Mouse (Mus musculus) limb, embryonic 13.5 days (tissue): ENCODE results near the gene 1700010B08Rik. TPM values are rescaled to one million over a fixed set of nuclear protein-coding genes. Genes with fewer than 3 reads are reported as not detected.

Source experiments
- ATAC-seq: fragments of 200-750 bp; cut with Nextera tagmentation; 2 replicates; pipeline ENCODE4 v1.8.0; 2017; ENCODE audit warnings: low read depth, moderate number of reproducible peaks, moderate TSS enrichment; ENCODE audit not compliant: low FRiP score
- H3K27ac ChIP-seq: fragments of 300-500 bp; sonication (generic); 2 replicates; pipeline ENCODE4 v1.5.1; 2015; ENCODE audit warnings: inconsistent platforms, mild to moderate bottlenecking, moderate library complexity
- H3K27me3 ChIP-seq: fragments of 300-500 bp; sonication (generic); 2 replicates; pipeline ENCODE4 v1.6.1; 2015; ENCODE audit warnings: mild to moderate bottlenecking, inconsistent platforms
- H3K36me3 ChIP-seq: fragments of 300-500 bp; sonication (generic); 2 replicates; pipeline ENCODE4 v1.6.1; 2015; ENCODE audit warnings: inconsistent platforms, mild to moderate bottlenecking, moderate library complexity
- H3K4me1 ChIP-seq: fragments of 300-500 bp; sonication (generic); 2 replicates; pipeline ENCODE4 v1.6.1; 2015; ENCODE audit warnings: inconsistent platforms
- H3K4me2 ChIP-seq: fragments of 300-500 bp; sonication (generic); replicated peaks from 2 replicates; pipeline ENCODE4 v1.6.1; 2015; ENCODE audit warnings: inconsistent platforms, mild to moderate bottlenecking, moderate library complexity
- H3K4me3 ChIP-seq: fragments of 300-500 bp; sonication (generic); 2 replicates; pipeline ENCODE4 v1.5.1; 2015; ENCODE audit warnings: moderate library complexity, mild to moderate bottlenecking, inconsistent platforms
- H3K9ac ChIP-seq: fragments of 300-500 bp; sonication (generic); 2 replicates; pipeline ENCODE4 v1.6.1; 2015; ENCODE audit warnings: mild to moderate bottlenecking, inconsistent platforms
- H3K9me3 ChIP-seq: fragments of 300-500 bp; sonication (generic); 2 replicates; pipeline ENCODE4 v1.6.1; 2016; ENCODE audit warnings: inconsistent platforms
- WGBS: fragments of 180-500 bp; shearing (Covaris S2); methylation state at CpG from one replicate; pipeline ENCODE4 v1.1.7; 2015; 5-methylcytosine and 5-hydroxymethylcytosine counted together
- polyA plus RNA-seq: library from polyadenylated mRNA; unstranded; fragments of >200 nt; fragmentation: Nextera tagmentation; extraction: Ambion mirVana; gene quantifications from 2 replicates; pipeline ENCODE4 v1.2.1, GENCODE M21; 2015

1700010B08Rik gene
- polyA plus RNA-seq, 1 experiment from 2014 or later, result not detected

GRCm38 (mm10) chr2:173724940-173725807 is 6.0 kb downstream of the 1700010B08Rik start:
- WGBS, result 79% methylated on average over 15 of the region's 15 CpGs
- no peak overlapping the region for H3K4me2 ChIP-seq
- no peak overlapping the region for H3K4me3 ChIP-seq
- no peak for ATAC-seq
- no peak overlapping the region for H3K9ac ChIP-seq
- no peaks in the 10 kb centered on the region for H3K9me3 ChIP-seq
- no peaks in the 10 kb centered on the region for H3K27me3 ChIP-seq
- H3K36me3 ChIP-seq, result no peaks in the 10 kb centered on the region
- H3K27ac ChIP-seq, result no peak overlapping the region
- peaks cover 11% of the 10 kb centered on the region for H3K4me1 ChIP-seq

DNA sequence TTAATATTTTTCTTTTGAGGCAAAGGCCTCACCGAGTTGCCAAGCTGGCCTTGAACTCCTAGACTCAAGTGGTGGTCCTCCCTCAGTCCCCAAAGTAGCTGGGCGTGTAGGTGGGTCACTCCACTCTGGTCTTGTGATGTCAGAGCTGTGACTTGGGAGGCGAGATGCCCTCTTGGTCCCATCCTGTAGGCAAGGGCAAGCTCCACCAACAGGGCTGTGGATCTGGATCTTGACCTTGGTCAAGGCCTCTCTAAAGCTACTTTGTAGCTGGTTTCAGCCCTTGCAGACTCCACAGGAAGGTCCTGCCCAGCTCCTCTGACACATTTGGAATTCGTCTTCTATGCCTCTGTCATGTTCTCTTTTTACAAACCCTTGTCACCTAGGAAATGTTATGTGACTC is 6.6 kb downstream of the 1700010B08Rik start:
- WGBS, result 87% methylated on average over 4 of the region's 4 CpGs
- H3K27ac ChIP-seq, result no peak overlapping the region

DNA sequence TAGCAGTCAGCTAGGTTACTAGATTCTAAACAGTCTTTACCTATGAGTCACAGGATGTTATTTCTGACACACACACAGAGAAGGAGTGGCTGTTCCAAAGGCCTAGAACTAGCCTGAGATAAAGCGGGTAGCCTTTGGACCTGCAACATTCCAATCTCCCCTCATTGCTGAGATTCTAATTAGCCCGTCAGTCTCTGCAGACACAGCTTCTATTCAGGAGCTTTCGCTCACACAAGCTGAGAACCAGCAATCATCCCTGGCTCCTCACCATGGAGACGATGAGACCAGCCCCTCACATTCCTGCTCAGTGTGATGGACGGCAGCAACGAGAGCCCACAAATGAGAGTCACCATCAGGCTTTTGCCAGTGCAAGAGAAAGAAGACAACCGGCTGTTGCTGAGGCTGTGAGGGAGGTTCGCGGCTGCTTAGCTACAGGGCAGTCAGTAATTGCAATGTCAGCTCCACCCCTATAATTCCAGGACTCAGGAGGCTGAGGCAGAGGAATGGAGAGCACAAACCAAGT is 11.3 kb downstream of the 1700010B08Rik start:
- Histone ChIP-seq H3K36me3 (no peaks in the 10 kb centered on the region), H3K4me3 (no peak overlapping the region), H3K9ac (no peak overlapping the region), H3K4me1 (peaks cover 20% of the 10 kb centered on the region), H3K9me3 (no peaks in the 10 kb centered on the region), H3K4me2 (0 out of 2 replicates have a peak overlapping the region, but pooled peaks have one; percentile 3), H3K27me3 (no peaks in the 10 kb centered on the region), H3K27ac (no peak overlapping the region)
- ATAC-seq, result peak; percentile 28; the same call in 1 of the 2 replicates
- WGBS, result 15% methylated on average over 9 of the region's 9 CpGs

More for the DNA sequence above, 6.6 kb downstream of the 1700010B08Rik start:
- H3K4me1 ChIP-seq, result peaks cover 16% of the 10 kb centered on the region
- ATAC-seq, result no peak
- no peaks in the 10 kb centered on the region for H3K36me3 ChIP-seq
- no peak overlapping the region for H3K9ac ChIP-seq
- H3K4me3 ChIP-seq, result no peak overlapping the region
- H3K4me2 ChIP-seq, result no peak overlapping the region
- no peaks in the 10 kb centered on the region for H3K9me3 ChIP-seq
- H3K27me3 ChIP-seq, result no peaks in the 10 kb centered on the region

DNA sequence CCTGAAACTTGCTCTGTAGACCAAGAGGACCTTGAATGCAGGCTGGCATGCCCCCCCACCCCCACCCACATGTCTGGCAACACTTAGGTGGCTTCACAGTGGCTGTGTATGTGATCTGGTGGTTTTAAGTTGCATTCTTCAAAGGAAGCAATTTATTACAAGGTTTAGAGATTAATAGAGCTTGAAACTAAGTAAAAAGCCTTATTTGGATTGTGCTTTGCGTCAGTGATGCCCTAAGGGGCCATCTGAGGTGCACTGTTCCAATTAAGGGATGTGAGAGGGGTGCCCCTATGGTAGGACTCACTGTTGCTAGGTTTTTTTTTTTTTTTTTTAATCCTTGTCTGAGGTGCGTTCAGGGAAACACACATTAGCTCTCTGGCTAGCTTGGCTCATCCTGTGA is 15.2 kb downstream of the 1700010B08Rik start:
- 24% methylated on average over 2 of the region's 2 CpGs for WGBS
- H3K9me3 ChIP-seq, result no peaks in the 10 kb centered on the region
- ATAC-seq, result no peak
- H3K9ac ChIP-seq, result no peak overlapping the region
- H3K27me3 ChIP-seq, result no peaks in the 10 kb centered on the region
- no peak overlapping the region for H3K4me3 ChIP-seq
- no peak overlapping the region for H3K4me2 ChIP-seq
- H3K4me1 ChIP-seq, result peaks cover 34% of the 10 kb centered on the region
- H3K36me3 ChIP-seq, result peaks cover 5% of the 10 kb centered on the region
- H3K27ac ChIP-seq, result no peak overlapping the region

DNA sequence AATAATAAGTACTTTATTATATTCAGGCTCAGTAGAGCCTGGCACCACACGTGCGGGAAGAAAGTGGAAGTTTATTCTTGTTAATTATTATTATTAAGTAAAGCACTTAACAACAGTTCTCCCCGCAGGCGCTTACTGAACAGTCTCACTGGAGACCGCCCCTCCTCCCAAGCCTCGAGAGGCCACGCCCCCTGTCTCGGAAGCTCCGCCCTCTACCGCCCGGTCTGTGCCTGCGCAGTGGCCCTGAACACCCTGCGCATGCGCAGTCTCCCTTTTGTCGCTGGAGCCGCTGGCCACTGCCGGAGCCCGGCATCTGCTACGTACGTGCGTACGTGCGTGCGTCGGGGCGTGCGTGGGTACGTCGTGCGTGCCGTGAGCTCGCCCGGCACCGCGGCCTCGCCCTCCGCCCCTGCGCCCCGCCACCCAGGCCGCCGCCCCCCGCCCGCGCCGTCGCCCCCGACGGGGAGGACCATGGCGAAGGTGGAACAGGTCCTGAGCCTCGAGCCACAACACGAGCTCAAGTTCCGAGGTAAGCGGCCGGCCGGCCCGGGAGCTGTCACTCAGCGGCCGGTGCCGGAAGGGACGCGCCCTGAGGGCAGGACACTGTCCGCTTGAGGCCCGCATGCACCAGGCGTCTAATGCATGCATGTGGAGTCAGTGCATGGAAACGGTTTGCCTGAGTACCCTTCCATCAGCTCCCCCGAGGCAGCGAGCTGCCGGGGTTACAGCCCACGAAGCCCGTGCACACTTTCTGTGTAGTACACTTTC is 18.2 kb downstream of the 1700010B08Rik start, which contains the start of gene Vapb:
TSS of gene Vapb (plus strand) at position 290 of the 768 bp plus-strand sequence.
- peak within 1 kb of the TSS; percentile 86 for H3K4me2 ChIP-seq
- H3K27ac ChIP-seq, result peak within 1 kb of the TSS; percentile 65
- under 1% methylated on average over 70 of the region's 70 CpGs for WGBS

DNA sequence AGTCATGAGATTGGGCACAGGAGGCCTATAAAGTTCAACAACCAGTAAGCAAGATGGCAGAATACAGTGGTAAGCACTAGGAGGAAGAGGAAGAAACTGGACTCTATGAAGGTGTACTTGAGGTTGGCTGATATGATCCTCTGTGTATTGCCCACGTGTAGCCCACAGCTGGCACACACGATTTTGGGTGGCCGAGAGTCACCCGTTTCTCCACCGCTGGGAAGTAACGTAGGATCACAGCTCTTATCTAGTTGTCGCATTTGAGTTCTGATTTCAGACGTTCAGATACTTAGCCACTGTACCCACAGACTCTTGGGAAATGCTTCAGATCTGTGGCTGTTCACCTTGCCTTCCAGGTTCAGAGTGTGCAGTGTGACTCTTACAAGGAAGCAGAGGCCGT is 19.0 kb downstream of the 1700010B08Rik start:
- H3K9ac ChIP-seq, result peak overlapping the region; percentile 92
- no peak for ATAC-seq
- H3K27ac ChIP-seq, result peak overlapping the region; percentile 65; the same call in 1 of the 2 replicates
- peak overlapping the region; percentile 90 for H3K4me3 ChIP-seq
- no peaks in the 10 kb centered on the region for H3K9me3 ChIP-seq
- 85% methylated on average over 9 of the region's 9 CpGs for WGBS
- peaks cover 5% of the 10 kb centered on the region for H3K36me3 ChIP-seq
- no peaks in the 10 kb centered on the region for H3K27me3 ChIP-seq
- H3K4me1 ChIP-seq, result peaks cover 46% of the 10 kb centered on the region
- H3K4me2 ChIP-seq, result peak overlapping the region; percentile 86

More for the DNA sequence above, 18.2 kb downstream of the 1700010B08Rik start, which contains the start of gene Vapb:
- Histone ChIP-seq H3K9me3 (no peaks in the 10 kb centered on the region), H3K9ac (peak within 1 kb of the TSS; percentile 92), H3K4me3 (peak within 1 kb of the TSS; percentile 90), H3K4me1 (peaks cover 39% of the 10 kb centered on the region), H3K27me3 (no peaks in the 10 kb centered on the region), H3K36me3 (peaks cover 5% of the 10 kb centered on the region)
- ATAC-seq, result peak; percentile 99

DNA sequence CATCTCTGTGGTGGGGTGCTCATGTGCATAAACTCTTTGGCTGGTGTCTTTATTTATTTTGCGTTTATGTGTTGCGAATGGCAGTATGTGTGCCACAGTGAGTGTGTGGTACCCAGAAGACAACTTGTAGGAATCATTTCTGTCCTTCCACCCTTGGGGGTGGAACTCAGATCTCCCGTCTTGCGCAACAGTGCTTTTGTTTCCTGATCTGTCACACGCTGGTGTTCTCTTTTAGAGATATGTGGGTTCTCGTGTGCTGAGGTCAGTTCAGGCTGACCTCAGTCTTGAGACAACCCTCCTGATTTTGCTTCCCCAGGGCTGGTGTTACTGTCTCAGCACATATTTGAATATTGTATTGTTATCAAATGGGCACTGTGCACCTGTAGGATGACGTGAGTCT is 19.9 kb downstream of the 1700010B08Rik start:
- Histone ChIP-seq H3K9me3 (no peaks in the 10 kb centered on the region), H3K4me3 (no peak overlapping the region), H3K27me3 (no peaks in the 10 kb centered on the region), H3K27ac (no peak overlapping the region), H3K4me2 (peak overlapping the region; percentile 86; the same call in 1 of the 2 replicates), H3K4me1 (peaks cover 47% of the 10 kb centered on the region), H3K9ac (no peak overlapping the region), H3K36me3 (peaks cover 5% of the 10 kb centered on the region)
- no peak for ATAC-seq
- 96% methylated on average over 7 of the region's 7 CpGs for WGBS

GRCm38 (mm10) chr2:173742090-173742489 is 22.9 kb downstream of the 1700010B08Rik start:
- Histone ChIP-seq H3K4me1 (peaks cover 40% of the 10 kb centered on the region), H3K27me3 (no peaks in the 10 kb centered on the region), H3K36me3 (peaks cover 16% of the 10 kb centered on the region), H3K27ac (no peak overlapping the region; the same call in 1 of the 2 replicates), H3K9ac (no peak overlapping the region), H3K4me2 (no peak overlapping the region), H3K9me3 (no peaks in the 10 kb centered on the region; the same call in 1 of the 2 replicates), H3K4me3 (no peak overlapping the region)
- 59% methylated on average over 13 of the region's 13 CpGs for WGBS
- no peak for ATAC-seq

GRCm38 (mm10) chr2:173742744-173743143 is 23.5 kb downstream of the 1700010B08Rik start:
- Histone ChIP-seq H3K27ac (no peak overlapping the region), H3K4me3 (no peak overlapping the region), H3K4me2 (no peak overlapping the region), H3K9me3 (no peaks in the 10 kb centered on the region; the same call in 1 of the 2 replicates), H3K27me3 (no peaks in the 10 kb centered on the region), H3K9ac (no peak overlapping the region), H3K36me3 (peaks cover 16% of the 10 kb centered on the region), H3K4me1 (peaks cover 40% of the 10 kb centered on the region)
- ATAC-seq, result no peak
- 76% methylated on average over 9 of the region's 9 CpGs for WGBS

DNA sequence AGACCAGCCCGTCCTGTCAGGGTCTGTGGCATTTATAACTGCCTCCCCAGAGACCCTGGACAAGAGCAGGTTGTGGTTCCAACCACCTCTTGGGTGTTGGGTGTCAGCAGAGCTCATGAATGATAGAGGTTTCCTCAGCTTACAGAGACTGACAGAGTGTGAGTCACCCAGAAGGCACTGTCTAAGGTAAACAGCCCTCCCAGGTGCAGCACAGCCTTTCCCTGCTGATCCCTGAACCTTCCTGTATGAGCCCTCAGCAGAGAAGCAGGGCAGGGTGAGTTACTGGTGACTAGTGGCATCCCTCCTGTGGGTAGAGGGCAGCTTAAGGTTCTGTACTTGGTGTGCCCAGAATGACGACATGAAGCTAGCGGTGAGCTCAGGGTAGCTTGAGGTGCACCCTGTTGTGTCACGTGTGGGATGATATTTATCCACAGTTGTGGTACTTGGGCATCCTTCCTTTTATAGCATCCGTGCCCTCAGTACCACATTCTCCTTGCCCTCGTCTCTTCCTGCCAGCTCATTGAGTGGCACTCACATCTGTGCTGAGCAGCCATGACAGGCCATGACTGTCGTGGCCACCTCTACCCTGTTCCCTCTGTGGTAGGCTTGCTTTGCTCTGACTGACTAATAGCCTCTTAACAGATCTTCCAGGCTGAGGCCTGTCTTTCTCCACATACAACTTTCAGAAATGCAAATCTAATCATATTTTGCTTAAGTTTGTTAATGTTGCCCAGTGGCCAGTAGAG is 25.0 kb downstream of the 1700010B08Rik start:
- H3K9ac ChIP-seq, result no peak overlapping the region
- 88% methylated on average over 7 of the region's 7 CpGs for WGBS

DNA sequence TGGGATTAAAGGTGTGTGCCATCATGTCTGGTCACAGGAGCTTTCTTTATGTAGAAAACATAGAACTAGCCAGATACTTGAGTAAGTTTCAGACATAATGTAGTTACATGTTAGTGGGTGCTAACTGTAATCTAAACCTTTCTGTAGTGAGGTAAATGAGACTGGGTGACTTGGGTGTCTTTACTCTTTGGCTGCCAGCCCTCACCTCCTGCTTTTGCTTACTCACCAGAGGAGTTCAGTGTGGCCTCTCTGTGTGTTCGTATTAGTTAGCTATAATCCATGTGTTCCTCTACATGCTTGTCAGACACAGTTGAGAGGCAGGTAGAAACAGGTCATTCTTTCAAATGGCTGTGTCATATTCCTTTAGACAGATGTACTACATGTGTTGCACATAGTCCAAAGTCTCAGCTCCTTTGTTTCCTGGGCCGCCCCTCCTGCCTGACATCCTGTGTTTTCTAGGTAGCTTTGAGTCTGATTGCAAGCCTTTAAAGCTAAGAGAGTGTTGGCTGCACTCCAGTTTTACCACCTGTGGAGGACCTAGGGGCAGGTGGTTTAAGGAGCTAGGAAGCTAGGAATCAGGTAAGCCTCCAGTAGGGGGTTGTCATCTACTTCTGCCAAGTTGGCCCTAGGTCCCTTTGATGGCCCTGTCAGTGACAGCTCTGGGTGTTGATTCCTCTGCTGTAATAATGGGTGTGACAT is 29.9 kb downstream of the 1700010B08Rik start:
- H3K9me3 ChIP-seq, result no peaks in the 10 kb centered on the region; the same call in 1 of the 2 replicates
- H3K9ac ChIP-seq, result no peak overlapping the region
- H3K4me2 ChIP-seq, result no peak overlapping the region
- H3K4me3 ChIP-seq, result no peak overlapping the region
- ATAC-seq, result no peak
- H3K27me3 ChIP-seq, result no peaks in the 10 kb centered on the region
- H3K36me3 ChIP-seq, result peaks cover 11% of the 10 kb centered on the region; the same call in 1 of the 2 replicates
- peaks cover 7% of the 10 kb centered on the region; the same call in 1 of the 2 replicates for H3K4me1 ChIP-seq
- no peak overlapping the region for H3K27ac ChIP-seq
- 72% methylated on average over 2 of the region's 2 CpGs for WGBS

More for the DNA sequence above, 25.0 kb downstream of the 1700010B08Rik start:
- H3K27me3 ChIP-seq, result no peaks in the 10 kb centered on the region
- H3K9me3 ChIP-seq, result no peaks in the 10 kb centered on the region; the same call in 1 of the 2 replicates
- ATAC-seq, result no peak
- no peak overlapping the region for H3K4me3 ChIP-seq
- no peak overlapping the region for H3K4me2 ChIP-seq
- H3K4me1 ChIP-seq, result peaks cover 31% of the 10 kb centered on the region
- H3K27ac ChIP-seq, result no peak overlapping the region
- peaks cover 12% of the 10 kb centered on the region for H3K36me3 ChIP-seq
